In genomic region chr15:83176653-83177052, GRCm38 (mm10) we compare ENCODE assay signal across 20 mouse cellular contexts.
"Had no signal": no experiment of that assay in that cellular context is flagged by ENCODE, and none has a peak within 500 bp of the region (broad histone marks: within the 10 kb centered on the region; RNA-seq: fewer than 3 reads in every experiment).

No protein-coding gene starts in this region.

- H3K36me3 ChIP-seq: limb, embryonic 12.5 days; limb, embryonic 15.5 days; lung, embryonic 15.5 days; midbrain, embryonic 12.5 days; neural tube, embryonic 13.5 days had no signal

- H3K9me3 ChIP-seq: limb, embryonic 12.5 days; limb, embryonic 15.5 days; lung, embryonic 15.5 days; midbrain, embryonic 12.5 days; neural tube, embryonic 13.5 days had no signal

- ATAC-seq: liver, postnatal 0 days; midbrain, embryonic 16.5 days had no signal

- H3K4me2 ChIP-seq: limb, embryonic 12.5 days; limb, embryonic 15.5 days; liver, embryonic 11.5 days; lung, embryonic 15.5 days; midbrain, embryonic 12.5 days; neural tube, embryonic 13.5 days had no signal

- H3K27me3 ChIP-seq: limb, embryonic 12.5 days; limb, embryonic 15.5 days; lung, embryonic 15.5 days; midbrain, embryonic 12.5 days; neural tube, embryonic 13.5 days had no signal

- H3K4me3 ChIP-seq: limb, embryonic 12.5 days; limb, embryonic 15.5 days; lung, embryonic 15.5 days; midbrain, embryonic 12.5 days; myocyte; neural tube, embryonic 13.5 days had no signal

- DNase-seq: kidney, adult 18-20 months; kidney, adult 9 months; kidney, postnatal 14 days; kidney, postnatal 4 days; left cerebral cortex, postnatal 4 days; liver, postnatal 0 days; lung, postnatal 14 days; lung, postnatal 4 days; thymus, adult 18-20 months; thymus, postnatal 14 days; thymus, postnatal 4 days had no signal

- H3K9ac ChIP-seq: limb, embryonic 12.5 days; limb, embryonic 15.5 days; liver, embryonic 14.5 days; liver, postnatal 0 days; lung, embryonic 15.5 days; midbrain, embryonic 12.5 days; neural tube, embryonic 13.5 days had no signal

- H3K27ac ChIP-seq: limb, embryonic 12.5 days; limb, embryonic 15.5 days; liver, embryonic 14.5 days; lung, embryonic 15.5 days; midbrain, embryonic 12.5 days; neural tube, embryonic 13.5 days had no signal
